Mouse (Mus musculus) hindbrain, embryonic 11.5 days (tissue): ENCODE results near the gene Rpp25. TPM values are rescaled to one million over a fixed set of nuclear protein-coding genes. Genes with fewer than 3 reads are reported as not detected.

Source experiments
- ATAC-seq: fragments of 200-750 bp; cut with Nextera tagmentation; 2 replicates; pipeline ENCODE4 v1.8.0; 2017; ENCODE audit warnings: mild to moderate bottlenecking, moderate TSS enrichment, moderate library complexity; ENCODE audit not compliant: low FRiP score
- DNase-seq: peaks from one replicate; pipeline ENCODE4 v3.0.0-alpha.2; 2015; ENCODE audit warnings: low spot score
- H3K27ac ChIP-seq: fragments of 300-500 bp; sonication (generic); 2 replicates; pipeline ENCODE4 v1.5.1; 2014; ENCODE audit warnings: mild to moderate bottlenecking, low read depth, low read length
- H3K27me3 ChIP-seq: fragments of 300-500 bp; sonication (generic); 2 replicates; pipeline ENCODE4 v1.6.1; 2014; ENCODE audit warnings: mild to moderate bottlenecking, low read length, moderate library complexity, mixed read lengths; ENCODE audit not compliant: control insufficient read depth, insufficient read depth
- H3K36me3 ChIP-seq: fragments of 300-500 bp; sonication (generic); 2 replicates; pipeline ENCODE4 v1.6.1; 2014; ENCODE audit warnings: mild to moderate bottlenecking, low read length, moderate library complexity, mixed read lengths; ENCODE audit not compliant: control insufficient read depth, insufficient read depth
- H3K4me1 ChIP-seq: fragments of 300-500 bp; sonication (generic); replicated peaks from 2 replicates; pipeline ENCODE4 v1.6.1; 2014; ENCODE audit warnings: low read length, mixed read lengths; ENCODE audit not compliant: control insufficient read depth, insufficient read depth
- H3K4me2 ChIP-seq: fragments of 300-500 bp; sonication (generic); replicated peaks from 2 replicates; pipeline ENCODE4 v1.6.1; 2014; ENCODE audit warnings: mild to moderate bottlenecking, low read depth, low read length
- H3K4me3 ChIP-seq: fragments of 300-500 bp; sonication (generic); 2 replicates; pipeline ENCODE4 v1.5.1; 2014; ENCODE audit warnings: low read depth, low read length
- H3K9ac ChIP-seq: fragments of 300-500 bp; sonication (generic); 2 replicates; pipeline ENCODE4 v1.6.1; 2014; ENCODE audit warnings: low read depth, low read length
- H3K9me3 ChIP-seq: fragments of 300-500 bp; sonication (generic); 2 replicates; pipeline ENCODE4 v1.6.1; 2016; ENCODE audit warnings: low read length; ENCODE audit not compliant: control insufficient read depth
- WGBS: fragments of 180-500 bp; shearing (Covaris S2); extraction: QIAGEN DNeasy Blood & Tissue Kit; methylation state at CpG from one replicate; pipeline ENCODE4 v1.1.7; 2014; 5-methylcytosine and 5-hydroxymethylcytosine counted together
- polyA plus RNA-seq: library from polyadenylated mRNA; unstranded; fragments of >200 nt; fragmentation: Nextera tagmentation; extraction: Ambion mirVana; gene quantifications from 2 replicates; pipeline ENCODE4 v1.2.1, GENCODE M21; 2014

Rpp25 gene
- polyA plus RNA-seq, 1 experiment from 2014 or later: 10.5 TPM

- no peak overlapping the region for H3K27ac ChIP-seq
- no peak overlapping the region for H3K4me2 ChIP-seq
- DNase-seq (no peak), ATAC-seq (no peak)
- peaks cover 4% of the 10 kb centered on the region for H3K4me1 ChIP-seq
- no peak overlapping the region for H3K4me3 ChIP-seq
- no peaks in the 10 kb centered on the region for H3K27me3 ChIP-seq
- whole genome bisulfite sequencing: 35% methylated on average over 3 of the region's 3 CpGs
- H3K9ac ChIP-seq: no peak overlapping the region
- H3K36me3 ChIP-seq: no peaks in the 10 kb centered on the region
- H3K9me3 ChIP-seq: no peaks in the 10 kb centered on the region
Observed at GRCm38 (mm10) chr9:57554753-57555152, 50.9 kb downstream of the Rpp25 start.

Other genes starting within 250 kb of the Rpp25 start
- gene 1700017B05Rik, start 241.4 kb upstream of the Rpp25 start, polyA plus RNA-seq: 6.6 and 7.6 TPM in 2 replicates
- 16.5 and 19.8 TPM in 2 replicates for gene Ppcdc, start 63.9 kb upstream of the Rpp25 start, polyA plus RNA-seq
- 17.7 and 18.3 TPM in 2 replicates for gene Scamp5, start 36.0 kb upstream of the Rpp25 start, polyA plus RNA-seq
- gene Cox5a, start 17.2 kb downstream of the Rpp25 start, polyA plus RNA-seq: 702 and 724 TPM in 2 replicates
- gene Fam219b, start 33.5 kb downstream of the Rpp25 start, polyA plus RNA-seq: 14.9 and 17.7 TPM in 2 replicates
- gene Mpi, start 48.7 kb downstream of the Rpp25 start, polyA plus RNA-seq: 50.0 and 52.7 TPM in 2 replicates
- gene Scamp2, start 56.9 kb downstream of the Rpp25 start, polyA plus RNA-seq: 57.6 and 57.8 TPM in 2 replicates
- gene Ulk3, start 85.4 kb downstream of the Rpp25 start, polyA plus RNA-seq: 5.2 and 8.6 TPM in 2 replicates
- gene Cplx3, start 102.3 kb downstream of the Rpp25 start, polyA plus RNA-seq: 0.09 and 0.11 TPM in 2 replicates
- not detected in 2 replicates for gene Lman1l, start 116.7 kb downstream of the Rpp25 start, polyA plus RNA-seq
- gene Csk, start 149.6 kb downstream of the Rpp25 start, polyA plus RNA-seq: 29.4 and 30.7 TPM in 2 replicates
- gene Cyp1a2, start 179.7 kb downstream of the Rpp25 start, polyA plus RNA-seq: not detected in 2 replicates
- gene Cyp1a1, start 183.9 kb downstream of the Rpp25 start, polyA plus RNA-seq: not detected in 2 replicates
- gene Edc3, start 204.5 kb downstream of the Rpp25 start, polyA plus RNA-seq: 23.7 and 28.4 TPM in 2 replicates